Mouse (Mus musculus): ENCODE measurements at regions not wholly inside any gene's neighbourhood (a gene's known extent, or its start where the extent isn't known, plus 50 kb on each side); places are given as distances from the start of the nearest gene placed in this dataset.
"Not testable (repeated sequence)": the region's sequence is repeated elsewhere in the genome, so short reads cannot be mapped to it uniquely, and the experiment has no call there.

- H3K4me1 ChIP-seq (ENCODE audit: control insufficient read depth, insufficient read depth, low read length), result not testable (repeated sequence)
Observed at GRCm38 (mm10) chr12:113701841-113702240, 158.1 kb downstream of the Adam6a start.

GRCm38 (mm10) chr12:113716406-113716805 lies 172.7 kb downstream of the Adam6a start:
- H3K4me3 ChIP-seq (ENCODE audit: insufficient read depth, low read length); H3K27ac ChIP-seq (ENCODE audit: insufficient read depth, low read depth, low read length); H3K4me1 ChIP-seq (ENCODE audit: control insufficient read depth, insufficient read depth, low read length): not testable (repeated sequence)
- peak; percentile 18; the same call in 1 of the 2 replicates for TF ChIP-seq CTCF (IDR thresholded peaks at IDR 0.05; ENCODE audit: low read depth, low read length)

More at GRCm38 (mm10) chr12:113701841-113702240, 158.1 kb downstream of the Adam6a start:
- not testable (repeated sequence) for H3K27ac ChIP-seq (ENCODE audit: insufficient read depth, low read depth, low read length); H3K4me3 ChIP-seq (ENCODE audit: insufficient read depth, low read length)

GRCm38 (mm10) chr12:113735847-113736246 lies 192.1 kb downstream of the Adam6a start:
- Histone ChIP-seq H3K27ac (ENCODE audit: insufficient read depth, low read depth, low read length) (no peak overlapping the region), H3K4me1 (ENCODE audit: control insufficient read depth, insufficient read depth, low read length) (no peaks in the 10 kb centered on the region), H3K4me3 (ENCODE audit: insufficient read depth, low read length) (no peak overlapping the region)
- TF ChIP-seq POLR2A (IDR thresholded peaks at IDR 0.05; ENCODE audit: borderline replicate concordance, low read depth, low read length), result no peak
- TF ChIP-seq CTCF (IDR thresholded peaks at IDR 0.05; ENCODE audit: low read depth, low read length), result peak; percentile 19; the same call in 1 of the 2 replicates

DNA sequence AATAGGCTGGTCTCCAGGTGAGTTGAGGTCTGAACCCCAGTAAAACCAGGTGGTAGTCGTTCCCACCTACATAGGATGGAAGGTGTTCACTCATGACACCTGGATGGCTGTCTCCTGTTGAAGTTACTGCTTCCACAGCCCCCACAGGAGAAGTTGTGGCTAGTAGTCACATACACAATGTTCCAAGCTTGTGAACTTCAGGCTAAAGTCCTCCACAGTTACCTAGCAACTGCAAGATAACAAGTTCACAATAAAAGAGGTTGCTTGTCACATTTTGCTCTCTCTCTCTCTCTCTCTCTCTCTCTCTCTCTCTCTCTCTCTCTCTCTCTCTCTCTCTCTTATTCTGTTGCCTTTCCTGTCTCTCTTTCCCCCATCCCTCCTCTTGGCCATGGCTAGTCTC lies 202.6 kb downstream of the Adam6a start:
- TF ChIP-seq POLR2A (IDR thresholded peaks at IDR 0.05; ENCODE audit: borderline replicate concordance, low read depth, low read length) (no peak), CTCF (IDR thresholded peaks at IDR 0.05; ENCODE audit: low read depth, low read length) (no peak)
- no peak overlapping the region for H3K27ac ChIP-seq (ENCODE audit: insufficient read depth, low read depth, low read length)
- H3K4me3 ChIP-seq (ENCODE audit: insufficient read depth, low read length), result no peak overlapping the region
- H3K4me1 ChIP-seq (ENCODE audit: control insufficient read depth, insufficient read depth, low read length), result no peaks in the 10 kb centered on the region

GRCm38 (mm10) chr12:113747987-113748386 lies 204.3 kb downstream of the Adam6a start:
- TF ChIP-seq POLR2A (IDR thresholded peaks at IDR 0.05; ENCODE audit: borderline replicate concordance, low read depth, low read length), result no peak
- TF ChIP-seq CTCF (IDR thresholded peaks at IDR 0.05; ENCODE audit: low read depth, low read length), result no peak
- no peaks in the 10 kb centered on the region for H3K4me1 ChIP-seq (ENCODE audit: control insufficient read depth, insufficient read depth, low read length)
- no peak overlapping the region for H3K27ac ChIP-seq (ENCODE audit: insufficient read depth, low read depth, low read length)
- no peak overlapping the region for H3K4me3 ChIP-seq (ENCODE audit: insufficient read depth, low read length)

- Histone ChIP-seq H3K4me3 (ENCODE audit: insufficient read depth, low read length) (no peak overlapping the region), H3K4me1 (ENCODE audit: control insufficient read depth, insufficient read depth, low read length) (no peaks in the 10 kb centered on the region), H3K27ac (ENCODE audit: insufficient read depth, low read depth, low read length) (no peak overlapping the region)
- TF ChIP-seq CTCF (IDR thresholded peaks at IDR 0.05; ENCODE audit: low read depth, low read length) (no peak), POLR2A (IDR thresholded peaks at IDR 0.05; ENCODE audit: borderline replicate concordance, low read depth, low read length) (no peak)
Observed at GRCm38 (mm10) chr12:113769587-113769986, 225.9 kb downstream of the Adam6a start.

- H3K4me1 ChIP-seq (ENCODE audit: control insufficient read depth, insufficient read depth, low read length); H3K27ac ChIP-seq (ENCODE audit: insufficient read depth, low read depth, low read length); H3K4me3 ChIP-seq (ENCODE audit: insufficient read depth, low read length): not testable (repeated sequence)
Observed at GRCm38 (mm10) chr12:113795876-113796275, 252.2 kb downstream of the Adam6a start.

GRCm38 (mm10) chr12:113826377-113826776 lies 282.7 kb downstream of the Adam6a start:
- Histone ChIP-seq H3K27ac (ENCODE audit: insufficient read depth, low read depth, low read length) (no peak overlapping the region), H3K4me3 (ENCODE audit: insufficient read depth, low read length) (no peak overlapping the region), H3K4me1 (ENCODE audit: control insufficient read depth, insufficient read depth, low read length) (no peaks in the 10 kb centered on the region)
- no peak for TF ChIP-seq POLR2A (IDR thresholded peaks at IDR 0.05; ENCODE audit: borderline replicate concordance, low read depth, low read length)
- TF ChIP-seq CTCF (IDR thresholded peaks at IDR 0.05; ENCODE audit: low read depth, low read length), result no peak

DNA sequence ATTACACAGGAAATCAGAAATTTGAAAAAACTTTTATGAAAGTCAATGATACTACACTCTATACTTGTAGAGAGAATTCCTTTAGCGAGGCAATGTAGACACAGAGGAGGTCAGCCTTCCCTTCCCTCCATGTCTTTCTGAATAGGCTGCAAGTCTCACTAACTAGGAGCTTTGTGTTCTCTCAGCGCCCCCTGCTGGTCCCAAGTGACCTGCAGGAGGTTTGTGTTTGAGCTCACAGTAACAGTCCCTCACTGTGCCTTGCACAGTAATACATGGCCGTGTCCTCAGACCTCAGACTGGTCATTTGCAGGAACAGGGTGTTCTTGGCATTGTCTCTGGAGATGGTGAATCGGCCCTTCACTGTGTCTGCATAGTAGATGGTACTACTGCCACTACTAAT lies 315.2 kb downstream of the Adam6a start:
- Histone ChIP-seq H3K27ac (ENCODE audit: insufficient read depth, low read depth, low read length) (no peak overlapping the region), H3K4me3 (ENCODE audit: insufficient read depth, low read length) (no peak overlapping the region)
- peak; percentile 46 for TF ChIP-seq CTCF (IDR thresholded peaks at IDR 0.05; ENCODE audit: low read depth, low read length)
- no peak for TF ChIP-seq POLR2A (IDR thresholded peaks at IDR 0.05; ENCODE audit: borderline replicate concordance, low read depth, low read length)

DNA sequence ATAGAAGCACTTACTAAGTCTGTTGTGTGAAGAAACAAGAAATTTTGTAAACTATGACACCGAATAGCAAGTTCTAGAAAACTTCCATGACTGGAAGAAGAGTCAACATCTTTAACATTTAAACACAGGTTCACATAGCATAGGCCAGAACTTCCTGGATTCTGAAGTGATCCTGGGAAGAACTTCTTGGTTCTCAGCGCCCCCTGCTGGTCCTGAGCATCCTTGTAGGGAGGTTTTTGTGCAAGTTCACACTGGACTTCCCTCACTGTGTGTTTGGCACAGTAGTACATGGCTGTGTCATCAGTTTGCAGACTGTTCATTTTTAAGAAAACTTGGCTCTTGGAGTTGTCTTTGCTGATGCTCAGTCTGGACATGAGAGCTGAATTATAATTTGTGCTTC lies 335.1 kb downstream of the Adam6a start:
- H3K4me1 ChIP-seq (ENCODE audit: control insufficient read depth, insufficient read depth, low read length), result no peaks in the 10 kb centered on the region
- TF ChIP-seq CTCF (IDR thresholded peaks at IDR 0.05; ENCODE audit: low read depth, low read length) (0 out of 2 replicates have a peak, but pooled peaks have one; percentile 18), POLR2A (IDR thresholded peaks at IDR 0.05; ENCODE audit: borderline replicate concordance, low read depth, low read length) (no peak)
- no peak overlapping the region for H3K27ac ChIP-seq (ENCODE audit: insufficient read depth, low read depth, low read length)
- no peak overlapping the region for H3K4me3 ChIP-seq (ENCODE audit: insufficient read depth, low read length)

More for the DNA sequence above, 315.2 kb downstream of the Adam6a start:
- no peaks in the 10 kb centered on the region for H3K4me1 ChIP-seq (ENCODE audit: control insufficient read depth, insufficient read depth, low read length)

DNA sequence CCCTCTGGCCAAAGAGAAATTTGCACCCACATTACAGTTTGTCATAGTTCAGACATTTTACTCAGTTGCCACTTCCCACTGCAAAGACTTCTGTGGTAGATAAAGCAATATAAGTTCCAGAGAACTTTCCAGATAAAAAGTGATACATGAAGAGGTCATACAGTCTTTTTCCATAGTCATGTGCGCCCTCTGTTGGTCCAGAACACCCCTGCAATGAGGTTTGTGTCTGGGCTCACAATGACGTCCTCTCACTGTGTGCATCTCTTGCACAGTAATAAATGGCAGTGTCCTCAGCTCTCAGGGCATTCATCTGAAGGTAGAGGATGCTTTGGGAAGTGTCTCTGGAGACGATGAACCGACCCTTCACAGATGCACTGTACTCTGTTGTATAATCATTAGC lies 352.4 kb downstream of the Adam6a start:
- TF ChIP-seq POLR2A (IDR thresholded peaks at IDR 0.05; ENCODE audit: borderline replicate concordance, low read depth, low read length), result no peak
- no peak for TF ChIP-seq CTCF (IDR thresholded peaks at IDR 0.05; ENCODE audit: low read depth, low read length)
- no peaks in the 10 kb centered on the region for H3K4me1 ChIP-seq (ENCODE audit: control insufficient read depth, insufficient read depth, low read length)

More for the DNA sequence above, 352.4 kb downstream of the Adam6a start:
- Histone ChIP-seq H3K27ac (ENCODE audit: insufficient read depth, low read depth, low read length) (no peak overlapping the region), H3K4me3 (ENCODE audit: insufficient read depth, low read length) (no peak overlapping the region)

Data from bone marrow macrophage, adult 2 months (primary cell).